Mouse (Mus musculus) small intestine, adult 2 months (tissue): ENCODE measurements around the gene 9130230L23Rik. TPM values are rescaled to one million over a fixed set of nuclear protein-coding genes. Genes with fewer than 3 reads are reported as not detected.
A peak's percentile ranks its signal among the peaks of the same experiment; 100 is the strongest.

Source experiments
- H3K27ac ChIP-seq: fragments of 200-500 bp; 2 replicates; pipeline ENCODE4 v1.5.1; 2012; ENCODE audit warnings: low read depth, low read length, control low read depth, inconsistent platforms; ENCODE audit not compliant: insufficient read depth
- H3K27me3 ChIP-seq: fragments of 200-500 bp; 2 replicates; pipeline ENCODE4 v1.6.1; 2012; ENCODE audit warnings: mild to moderate bottlenecking, moderate library complexity, low read length, inconsistent platforms; ENCODE audit not compliant: control insufficient read depth, insufficient read depth
- H3K36me3 ChIP-seq: fragments of 200-500 bp; 2 replicates; pipeline ENCODE4 v1.6.1; 2012; ENCODE audit warnings: mild to moderate bottlenecking, low read length, control low read depth, inconsistent platforms; ENCODE audit not compliant: control insufficient read depth, insufficient read depth
- H3K4me1 ChIP-seq: fragments of 200-500 bp; 2 replicates; pipeline ENCODE4 v1.6.1; 2012; ENCODE audit warnings: low read length, inconsistent platforms, mixed read lengths; ENCODE audit not compliant: control insufficient read depth, insufficient read depth, insufficient read length
- H3K4me3 ChIP-seq: fragments of 200-500 bp; 2 replicates; pipeline ENCODE4 v1.5.1; 2012; ENCODE audit warnings: low read depth, mild to moderate bottlenecking, control low read depth, inconsistent platforms, low read length, moderate library complexity
- CTCF ChIP-seq: fragments of 200-500 bp; IDR thresholded peaks from 2 replicates; pipeline ENCODE4 v1.5.1; 2012; ENCODE audit warnings: low read depth, mild to moderate bottlenecking, control low read depth, inconsistent platforms, low read length, moderate library complexity, mixed read lengths; ENCODE audit not compliant: insufficient replicate concordance, insufficient read length; ENCODE audit errors: extremely low read depth
- POLR2A ChIP-seq: fragments of 200-500 bp; IDR thresholded peaks from 2 replicates; pipeline ENCODE4 v1.6.1; 2012; ENCODE audit warnings: low read depth, mild to moderate bottlenecking, control low read depth, inconsistent platforms, low read length, moderate library complexity
- WGBS: fragments of 180-500 bp; shearing (Covaris S2); methylation state at CpG from one replicate; pipeline ENCODE4 v1.1.7; 2018; 5-methylcytosine and 5-hydroxymethylcytosine counted together
- polyA plus RNA-seq: library from polyadenylated mRNA; depleted of rRNA; stranded (reverse); fragments of >200 nt; gene quantifications from 2 replicates; pipeline ENCODE4 v1.2.3, GENCODE M21; 2012

Gene 9130230L23Rik
- polyA plus RNA-seq, 1 experiment = 10.9 TPM

DNA sequence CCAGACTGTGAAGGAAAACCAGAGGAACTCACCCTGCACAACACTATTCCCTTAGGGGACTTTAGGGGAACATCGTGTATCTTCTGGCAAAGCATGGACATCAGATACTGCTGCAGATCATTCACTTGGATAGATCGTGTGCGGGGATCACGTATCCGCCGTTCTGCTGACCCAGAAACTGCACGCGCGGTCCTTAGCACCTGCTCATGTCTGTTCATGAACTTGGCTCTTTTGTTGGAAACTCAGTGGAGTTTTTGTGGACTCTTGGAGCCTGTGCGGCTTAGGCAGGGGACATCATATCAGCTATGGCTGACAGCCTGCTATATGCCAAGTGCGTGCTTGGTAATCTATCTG, 43.5 kb downstream of the 9130230L23Rik start:
- H3K27ac ChIP-seq = no peak overlapping the region
- no peak overlapping the region for H3K4me3 ChIP-seq
- H3K27me3 ChIP-seq = no peaks in the 10 kb centered on the region
- 90% methylated on average over 11 of the region's 11 CpGs for WGBS
- TF ChIP-seq CTCF = no peak
- no peak for TF ChIP-seq POLR2A
- H3K36me3 ChIP-seq = no peaks in the 10 kb centered on the region
- no peaks in the 10 kb centered on the region for H3K4me1 ChIP-seq

DNA sequence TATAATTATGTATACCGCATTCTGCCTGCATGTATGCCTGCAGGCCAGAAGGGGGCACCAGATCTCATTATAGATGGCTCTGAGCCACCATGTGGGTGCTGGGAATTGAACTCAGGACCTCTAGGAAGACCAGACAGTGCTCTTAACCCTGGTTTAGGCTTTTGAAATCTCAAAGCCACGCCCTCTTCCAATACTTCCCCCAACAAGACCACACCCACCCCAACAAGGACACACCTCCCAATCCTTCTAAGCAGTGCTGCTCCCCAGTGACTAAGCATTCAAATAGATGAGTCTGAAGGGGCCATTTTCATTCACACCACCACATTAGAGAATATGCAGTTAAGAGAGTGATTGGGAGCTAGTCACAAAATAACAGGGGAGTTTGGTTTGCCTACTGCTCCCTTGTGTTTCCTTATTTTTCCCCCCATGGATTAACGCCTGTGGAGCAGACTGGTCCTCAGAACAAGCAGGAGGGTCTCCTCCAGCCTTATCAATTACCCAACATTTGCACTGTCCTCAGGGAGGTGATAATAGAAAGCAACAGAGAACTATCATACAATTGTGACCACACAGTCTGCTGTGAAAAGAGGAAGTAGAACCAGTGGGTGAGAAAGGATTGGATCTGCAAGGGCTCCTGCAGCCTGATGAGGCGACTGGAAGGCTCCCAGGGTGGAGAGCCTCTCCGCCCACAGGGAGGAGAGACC, 44.0 kb downstream of the 9130230L23Rik start:
- TF ChIP-seq CTCF = no peak
- no peak for TF ChIP-seq POLR2A
- 88% methylated on average over 5 of the region's 5 CpGs for WGBS
- H3K27ac ChIP-seq = no peak overlapping the region

DNA sequence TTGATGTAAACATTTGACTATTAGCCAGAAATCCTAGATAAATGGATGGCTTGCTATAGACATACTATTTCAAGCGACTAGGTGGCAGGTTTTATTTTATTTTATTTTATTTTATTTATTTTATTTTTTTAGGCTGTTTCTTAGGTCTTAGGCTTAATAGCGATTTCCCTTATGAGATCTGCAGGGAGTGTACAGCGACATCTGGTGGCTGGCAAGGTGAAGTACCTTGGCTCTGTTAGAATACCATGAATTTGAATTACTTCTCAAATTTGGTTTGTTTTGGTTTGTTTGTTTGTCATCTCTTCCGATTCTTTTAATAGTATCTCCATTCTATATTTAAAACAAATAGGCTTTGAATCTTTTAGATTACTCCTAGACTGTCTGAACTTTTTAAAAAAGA, 45.5 kb downstream of the 9130230L23Rik start:
- no peak for TF ChIP-seq CTCF
- TF ChIP-seq POLR2A = no peak
- Histone ChIP-seq H3K4me1 (no peaks in the 10 kb centered on the region), H3K27ac (no peak overlapping the region), H3K36me3 (no peaks in the 10 kb centered on the region), H3K4me3 (no peak overlapping the region), H3K27me3 (no peaks in the 10 kb centered on the region)
- WGBS = 2% methylated on average over 4 of the region's 4 CpGs

More for the DNA sequence above, 44.0 kb downstream of the 9130230L23Rik start:
- H3K27me3 ChIP-seq = no peaks in the 10 kb centered on the region
- H3K4me3 ChIP-seq = no peak overlapping the region
- H3K4me1 ChIP-seq = no peaks in the 10 kb centered on the region
- no peaks in the 10 kb centered on the region for H3K36me3 ChIP-seq

- 76% methylated on average over 9 of the region's 9 CpGs for WGBS
- Histone ChIP-seq H3K27me3 (no peaks in the 10 kb centered on the region), H3K27ac (no peak overlapping the region), H3K4me1 (no peaks in the 10 kb centered on the region), H3K4me3 (peak overlapping the region; percentile 56), H3K36me3 (no peaks in the 10 kb centered on the region)
- no peak for TF ChIP-seq CTCF
- TF ChIP-seq POLR2A = no peak
These were observed 47.7 kb downstream of the 9130230L23Rik start for GRCm38 (mm10) chr5:65956144-65957008.

GRCm38 (mm10) chr5:65955343-65956143, 48.5 kb downstream of the 9130230L23Rik start:
- no peaks in the 10 kb centered on the region for H3K36me3 ChIP-seq
- no peak overlapping the region for H3K27ac ChIP-seq
- H3K4me3 ChIP-seq = peak overlapping the region; percentile 56
- no peaks in the 10 kb centered on the region for H3K27me3 ChIP-seq
- H3K4me1 ChIP-seq = no peaks in the 10 kb centered on the region
- 42% methylated on average over 23 of the region's 23 CpGs for WGBS
- TF ChIP-seq POLR2A = no peak
- TF ChIP-seq CTCF = peak; percentile 97

DNA sequence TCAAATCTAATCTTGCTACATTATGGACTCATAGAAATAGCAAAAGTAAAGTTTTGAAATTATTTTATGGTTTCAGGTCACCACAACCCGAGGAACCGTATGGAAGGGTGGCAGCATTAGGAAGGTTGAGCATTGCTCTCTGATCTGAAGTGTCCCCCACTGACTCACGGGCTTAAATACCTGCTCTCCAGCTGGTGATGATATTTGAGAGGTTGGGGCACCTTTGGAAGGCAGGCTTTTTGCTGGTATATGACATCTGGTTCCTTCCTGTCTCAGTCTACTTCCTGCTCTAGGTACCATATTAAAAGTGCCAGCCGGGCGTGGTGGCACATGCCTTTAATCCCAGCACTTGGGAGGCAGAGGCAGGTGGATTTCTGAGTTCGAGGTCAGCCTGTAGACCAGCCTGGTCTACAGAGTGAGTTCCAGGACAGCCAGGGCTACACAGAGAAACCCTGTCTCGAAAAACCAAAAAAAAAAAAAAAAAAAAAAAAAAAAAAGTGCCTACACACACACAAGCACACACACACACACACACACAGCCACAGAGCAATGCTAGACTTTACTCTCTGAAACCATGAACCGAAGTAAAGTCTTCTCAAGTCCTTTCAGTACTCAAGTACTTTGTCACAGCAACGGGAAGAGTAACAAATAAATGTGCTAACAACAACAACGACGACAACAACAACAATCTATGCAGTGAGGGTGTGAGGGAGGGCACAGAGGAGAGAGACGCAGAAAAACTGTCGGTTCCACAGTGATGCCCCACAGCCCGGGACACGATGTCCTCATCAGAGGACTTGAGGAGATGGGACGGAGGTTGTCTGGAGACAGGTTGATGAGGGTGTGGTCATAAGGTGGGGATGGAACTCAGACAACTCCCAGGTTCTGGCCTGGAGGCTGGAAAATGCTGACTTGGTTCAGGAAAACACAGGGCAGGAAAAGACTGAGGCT, 49.7 kb downstream of the 9130230L23Rik start:
- 92% methylated on average over 15 of the region's 16 CpGs for WGBS
- no peak for TF ChIP-seq CTCF
- no peak for TF ChIP-seq POLR2A
- no peak overlapping the region for H3K27ac ChIP-seq
- H3K27me3 ChIP-seq = no peaks in the 10 kb centered on the region
- H3K4me1 ChIP-seq = no peaks in the 10 kb centered on the region
- no peaks in the 10 kb centered on the region for H3K36me3 ChIP-seq
- no peak overlapping the region for H3K4me3 ChIP-seq
